ENCODE assay signal across 8 mouse cellular contexts in genomic region chr9:96351771-96352170, GRCm38 (mm10). TPM values are rescaled to one million over a fixed set of nuclear protein-coding genes. Genes with fewer than 3 reads are reported as not detected.
DNase-seq lines count a peak whose midpoint lies in the region; ATAC-seq and TF ChIP-seq lines count a peak whose summit lies in the region.
"Not testable (repeated sequence)": the region's sequence is repeated elsewhere in the genome, so short reads cannot be mapped to it uniquely, and the experiment has no call there.

No protein-coding gene starts in this region.

- peak overlapping the region; percentile 78 for H3K27ac ChIP-seq in gastrocnemius, adult 2 months
- H3K27ac ChIP-seq in heart, adult 2 months; liver, embryonic 14.5 days: not testable (repeated sequence)
- peak overlapping the region; percentile 30 for H3K27ac ChIP-seq in spleen, adult 2 months (ENCODE audit: insufficient read depth, low read length)

- CTCF ChIA-PET in Patski (lab: Charles Lee) = not testable (repeated sequence)

- not testable (repeated sequence) for H3K4me3 ChIP-seq in gastrocnemius, adult 2 months; heart, adult 2 months; liver, embryonic 14.5 days (ENCODE audit: insufficient read depth in 1 of 2, low read depth in 2 of 2, low read length in 2 of 2); spleen, adult 2 months (ENCODE audit: extremely low read depth, insufficient read depth, insufficient read length)

- H3K36me3 ChIP-seq in heart, adult 2 months (ENCODE audit: control insufficient read depth, insufficient read depth, low read length) = peaks cover 16% of the 10 kb centered on the region
- H3K36me3 ChIP-seq in liver, embryonic 14.5 days (replicated peaks; ENCODE audit: control insufficient read depth, insufficient read depth, low read depth); spleen, adult 2 months (ENCODE audit: control insufficient read depth, insufficient read depth, low read length): not testable (repeated sequence)

- not testable (repeated sequence) for H3K9me3 ChIP-seq in liver, embryonic 14.5 days (ENCODE audit: control insufficient read depth, low read length)

- POLR2A ChIA-PET in Patski (lab: Charles Lee) = not testable (repeated sequence)

- not testable (repeated sequence) for TF ChIP-seq EP300 in heart, adult 2 months (IDR thresholded peaks at IDR 0.05; ENCODE audit: insufficient read depth, low read depth, low read length); liver, embryonic 14.5 days (IDR thresholded peaks at IDR 0.05; ENCODE audit: low read depth)

- H3K4me1 ChIP-seq in heart, adult 2 months (ENCODE audit: control insufficient read depth, insufficient read depth, low read length) = peaks cover 11% of the 10 kb centered on the region
- H3K4me1 ChIP-seq in liver, embryonic 14.5 days (replicated peaks; ENCODE audit: control insufficient read depth in 2 of 2, insufficient read depth in 2 of 2, low read length in 1 of 2); spleen, adult 2 months (ENCODE audit: control insufficient read depth, insufficient read depth, insufficient read length): not testable (repeated sequence)

- not testable (repeated sequence) for H3K27me3 ChIP-seq in Patski; heart, adult 2 months (ENCODE audit: control insufficient read depth, insufficient read depth, low read length); liver, embryonic 14.5 days (ENCODE audit: control insufficient read depth, insufficient read depth, low read length); spleen, adult 2 months (ENCODE audit: control insufficient read depth, insufficient read depth, low read length)

- H3K79me2 ChIP-seq in heart, adult 2 months (replicated peaks; ENCODE audit: control insufficient read depth, insufficient read depth, low read length) = not testable (repeated sequence)

- not testable (repeated sequence) for H3K9ac ChIP-seq in heart, adult 2 months (ENCODE audit: low read depth, low read length); liver, embryonic 14.5 days (replicated peaks)

- intact Hi-C loops in gastrocnemius, adult 2 months (cut with DNase I) = loop anchor here (2.0 kb wide), 1 partner anchor 141 kb away; no protein-coding TSS in a partner anchor
- intact Hi-C loops in heart, adult 2 months (cut with DNase I) = loop anchor here (5.0 kb wide), 1 partner anchor 86 kb away; no protein-coding TSS in a partner anchor

- peak; percentile 21 for DNase-seq in 416B (ENCODE audit: low read depth)
- peak; percentile 51 for DNase-seq in CD4-positive helper T cell, adult 2 months (ENCODE audit: low read depth, low spot score)
- DNase-seq in Patski (ENCODE audit: low read depth, low spot score); gastrocnemius, adult 2 months; heart, adult 2 months; liver, embryonic 14.5 days (ENCODE audit: low read depth in 3 of 3, low spot score in 3 of 3); spleen, adult 2 months (ENCODE audit: low read depth in 1 of 2, low spot score in 2 of 2): not testable (repeated sequence)
- DNase-seq in thymus, postnatal 4 days = peak; percentile 30

- peak; percentile 22 for TF ChIP-seq CTCF in Patski (IDR thresholded peaks at IDR 0.05)
- TF ChIP-seq CTCF in gastrocnemius, adult 2 months (IDR thresholded peaks at IDR 0.05); spleen, adult 2 months (IDR thresholded peaks at IDR 0.05; ENCODE audit: extremely low read depth, insufficient read depth, insufficient read length, insufficient replicate concordance): not testable (repeated sequence)
- TF ChIP-seq CTCF in heart, adult 2 months (IDR thresholded peaks at IDR 0.05) = peak; percentile 8; the same call in 1 of the 2 replicates
- 0 out of 2 replicates have a peak, but pooled peaks have one; percentile 13 for TF ChIP-seq CTCF in liver, embryonic 14.5 days (IDR thresholded peaks at IDR 0.05; ENCODE audit: low read depth)

- 88% methylated on average over 6 of the region's 6 CpGs for WGBS in heart, adult 2 months
- 78% methylated on average over 6 of the region's 6 CpGs for WGBS in liver, embryonic 14.5 days (ENCODE audit: insufficient replicate concordance)
- 87% methylated on average over 6 of the region's 6 CpGs for WGBS in spleen, adult 2 months

- not testable (repeated sequence) for TF ChIP-seq POLR2A in heart, adult 2 months (IDR thresholded peaks at IDR 0.05; ENCODE audit: insufficient read depth, low read depth, low read length); spleen, adult 2 months (IDR thresholded peaks at IDR 0.05; ENCODE audit: low read depth, low read length)

- in situ Hi-C loops in Patski (cut with MboI; ENCODE audit: low pct_unique_long_range_greater_than_20kb) = not testable (repeated sequence)

- not testable (repeated sequence) for H3K4me2 ChIP-seq in liver, embryonic 14.5 days (ENCODE audit: low read depth)

- ATAC-seq in Patski; liver, embryonic 14.5 days (ENCODE audit: insufficient read depth): not testable (repeated sequence)

RNA-seq across cellular contexts. Expression of gene Atp1b3, which starts 12.5 kb away (rescaled TPM):
- 368 TPM for polyA plus RNA-seq in Patski (2021)
- total RNA-seq in gastrocnemius, adult 2 months (2021) = 10 to 100 TPM; 31.2 to 31.4 TPM
- 10 to 100 TPM; 55.5 to 56.9 TPM for total RNA-seq in heart, adult 2 months (2021)
- 36.5 and 42.8 TPM in 2 replicates for polyA plus RNA-seq in heart, adult 2 months (2012; rRNA removed)
- 15.9 and 29.3 TPM in 2 replicates for polyA plus RNA-seq in liver, embryonic 14.5 days (2012; rRNA removed)
- 60.6 and 64.8 TPM in 2 replicates for polyA plus RNA-seq in liver, embryonic 14.5 days (2014; fragmentation: Nextera tagmentation; extraction: Ambion mirVana)
- 68.2 and 118 TPM in 2 replicates for polyA plus RNA-seq in spleen, adult 2 months (2012; rRNA removed)
